ENCODE assay signal across 14 mouse cellular contexts in genomic region chr14:79533350-79533749, GRCm38 (mm10). TPM values are rescaled to one million over a fixed set of nuclear protein-coding genes. Genes with fewer than 3 reads are reported as not detected.
A peak's percentile ranks its signal among the peaks of the same experiment; 100 is the strongest.
DNase-seq lines count a peak whose midpoint lies in the region; ATAC-seq and TF ChIP-seq lines count a peak whose summit lies in the region.
"Had no signal": no experiment of that assay in that cellular context is flagged by ENCODE, and none has a peak within 500 bp of the region (broad histone marks: within the 10 kb centered on the region; RNA-seq: fewer than 3 reads in every experiment).

No protein-coding gene starts in this region.

- H3K9me3 ChIP-seq in embryonic facial prominence, embryonic 13.5 days: no peaks in the 10 kb centered on the region
- no peaks in the 10 kb centered on the region for H3K9me3 ChIP-seq in embryonic facial prominence, embryonic 10.5 days
- no peaks in the 10 kb centered on the region for H3K9me3 ChIP-seq in lung, embryonic 16.5 days (ENCODE audit: control insufficient read depth, low read length)
- H3K9me3 ChIP-seq: neural tube, embryonic 13.5 days had no signal

- H3K27me3 ChIP-seq in embryonic facial prominence, embryonic 13.5 days: no peaks in the 10 kb centered on the region
- no peaks in the 10 kb centered on the region for H3K27me3 ChIP-seq in embryonic facial prominence, embryonic 10.5 days (replicated peaks; ENCODE audit: low read depth, poor library complexity, severe bottlenecking)
- H3K27me3 ChIP-seq in lung, embryonic 16.5 days (ENCODE audit: control insufficient read depth, insufficient read depth, low read depth, low read length): no peaks in the 10 kb centered on the region
- H3K27me3 ChIP-seq in liver, adult 2 months (ENCODE audit: control insufficient read depth, insufficient read depth, low read length): no peaks in the 10 kb centered on the region
- H3K27me3 ChIP-seq: neural tube, embryonic 13.5 days had no signal

- TF ChIP-seq CTCF in liver, adult 2 months (IDR thresholded peaks at IDR 0.05; ENCODE audit: low read depth, low read length): no peak

- no peaks in the 10 kb centered on the region for H3K36me3 ChIP-seq in embryonic facial prominence, embryonic 13.5 days
- H3K36me3 ChIP-seq in embryonic facial prominence, embryonic 10.5 days (replicated peaks): no peaks in the 10 kb centered on the region
- H3K36me3 ChIP-seq in lung, embryonic 16.5 days (ENCODE audit: control insufficient read depth, insufficient read depth, low read length): no peaks in the 10 kb centered on the region
- H3K36me3 ChIP-seq in liver, adult 2 months (ENCODE audit: control insufficient read depth, insufficient read depth, low read length): peaks cover 4% of the 10 kb centered on the region; the same call in 1 of the 2 replicates
- H3K36me3 ChIP-seq: neural tube, embryonic 13.5 days had no signal

- WGBS in embryonic facial prominence, embryonic 13.5 days: 81% methylated on average over 1 of the region's 1 CpGs
- WGBS in embryonic facial prominence, embryonic 10.5 days: 95% methylated on average over 1 of the region's 1 CpGs
- 75% methylated on average over 1 of the region's 1 CpGs for WGBS in lung, embryonic 16.5 days
- 70% methylated on average over 1 of the region's 1 CpGs for WGBS in liver, adult 2 months

- H3K79me2 ChIP-seq in liver, adult 2 months (ENCODE audit: control insufficient read depth, insufficient read depth, low read length): peaks cover 25% of the 10 kb centered on the region; the same call in 1 of the 2 replicates

- H3K27ac ChIP-seq in embryonic facial prominence, embryonic 13.5 days: 0 out of 2 replicates have a peak overlapping the region, but pooled peaks have one; percentile 11
- H3K27ac ChIP-seq in embryonic facial prominence, embryonic 10.5 days (replicated peaks): no peak overlapping the region
- 0 out of 2 replicates have a peak overlapping the region, but pooled peaks have one; percentile 1 for H3K27ac ChIP-seq in lung, embryonic 16.5 days (ENCODE audit: low read length)
- H3K27ac ChIP-seq in liver, adult 2 months (replicated peaks; ENCODE audit: insufficient read depth, low read depth, low read length): peak overlapping the region; percentile 48; the same call in 1 of the 2 replicates
- H3K27ac ChIP-seq: neural tube, embryonic 13.5 days had no signal

- no peak for ATAC-seq in embryonic facial prominence, embryonic 13.5 days (ENCODE audit: insufficient number of reproducible peaks, insufficient read depth, low FRiP score, low TSS enrichment, low read depth)
- no peak for ATAC-seq in lung, embryonic 16.5 days (ENCODE audit: low read depth)
- ATAC-seq: inflammation-experienced regulatory T-cells, adult 6 months had no signal

- H3K4me1 ChIP-seq in embryonic facial prominence, embryonic 13.5 days: peaks cover 7% of the 10 kb centered on the region; the same call in 1 of the 2 replicates
- H3K4me1 ChIP-seq in embryonic facial prominence, embryonic 10.5 days: peaks cover 3% of the 10 kb centered on the region; the same call in 1 of the 2 replicates
- peaks cover 13% of the 10 kb centered on the region for H3K4me1 ChIP-seq in lung, embryonic 16.5 days (replicated peaks; ENCODE audit: control insufficient read depth, insufficient read depth, low read length)
- peaks cover 12% of the 10 kb centered on the region for H3K4me1 ChIP-seq in liver, adult 2 months (ENCODE audit: control insufficient read depth, insufficient read depth, low read length)
- H3K4me1 ChIP-seq: neural tube, embryonic 13.5 days had no signal

- no peak overlapping the region for H3K4me2 ChIP-seq in embryonic facial prominence, embryonic 13.5 days
- no peak overlapping the region for H3K4me2 ChIP-seq in lung, embryonic 16.5 days (ENCODE audit: low read depth, low read length)
- H3K4me2 ChIP-seq: midbrain, embryonic 11.5 days; neural tube, embryonic 13.5 days had no signal

- H3K9ac ChIP-seq in embryonic facial prominence, embryonic 13.5 days: no peak overlapping the region
- no peak overlapping the region for H3K9ac ChIP-seq in lung, embryonic 16.5 days (ENCODE audit: low read length)
- H3K9ac ChIP-seq in liver, adult 2 months (ENCODE audit: low read depth, low read length): no peak overlapping the region
- H3K9ac ChIP-seq: neural tube, embryonic 13.5 days had no signal

- TF ChIP-seq POLR2A in liver, adult 2 months (IDR thresholded peaks at IDR 0.05; ENCODE audit: extremely low read depth, insufficient read depth, low read length): no peak

- no peak overlapping the region for H3K4me3 ChIP-seq in embryonic facial prominence, embryonic 13.5 days
- no peak overlapping the region for H3K4me3 ChIP-seq in embryonic facial prominence, embryonic 10.5 days
- no peak overlapping the region for H3K4me3 ChIP-seq in lung, embryonic 16.5 days (ENCODE audit: low read length)
- no peak overlapping the region for H3K4me3 ChIP-seq in liver, adult 2 months (ENCODE audit: insufficient read depth, low read depth, low read length)
- H3K4me3 ChIP-seq: neural tube, embryonic 13.5 days had no signal

- DNase-seq in embryonic facial prominence, embryonic 10.5 days (ENCODE audit: low spot score): no peak
- DNase-seq in lung, adult 18-20 months: no peak
- DNase-seq in liver, adult 2 months (ENCODE audit: extremely low read depth, low read depth, low spot score): no peak
- peak; percentile 61 for DNase-seq in naive thymus-derived CD4-positive, alpha-beta T cell, adult 2 months (ENCODE audit: low read depth)
- DNase-seq in urinary bladder, postnatal 25 days (ENCODE audit: low spot score): no peak
- DNase-seq in kidney, postnatal 4 days: no peak
- DNase-seq: cerebellum, postnatal 14 days; gastrocnemius, postnatal 10 days; thymus, postnatal 4 days had no signal

RNA-seq across cellular contexts. Expression of gene Wbp4, which starts 52.0 kb away (rescaled TPM):
- polyA plus RNA-seq in embryonic facial prominence, embryonic 13.5 days (2015; fragmentation: Nextera tagmentation; extraction: Ambion mirVana): 53.6 and 54.2 TPM in 2 replicates
- 48.1 and 54.8 TPM in 2 replicates for polyA plus RNA-seq in embryonic facial prominence, embryonic 10.5 days (2016; fragmentation: Nextera tagmentation; extraction: Ambion mirVana)
- 39.1 and 43.1 TPM in 2 replicates for polyA plus RNA-seq in lung, embryonic 16.5 days (2015; fragmentation: Nextera tagmentation; extraction: Ambion mirVana)
- 6.1 and 7.7 TPM in 2 replicates for total RNA-seq in liver, adult 2 months (2014; rRNA removed)
- polyA plus RNA-seq in liver, adult 2 months (2012; rRNA removed): 2.1 and 2.5 TPM in 2 replicates

RNA-seq across cellular contexts. Expression of gene Elf1, which starts 52.4 kb away (rescaled TPM):
- polyA plus RNA-seq in embryonic facial prominence, embryonic 13.5 days (2015; fragmentation: Nextera tagmentation; extraction: Ambion mirVana): 12.9 and 13.1 TPM in 2 replicates
- polyA plus RNA-seq in embryonic facial prominence, embryonic 10.5 days (2016; fragmentation: Nextera tagmentation; extraction: Ambion mirVana): 5.4 and 5.9 TPM in 2 replicates
- 14.0 and 14.5 TPM in 2 replicates for polyA plus RNA-seq in lung, embryonic 16.5 days (2015; fragmentation: Nextera tagmentation; extraction: Ambion mirVana)
- 13.8 and 15.9 TPM in 2 replicates for total RNA-seq in liver, adult 2 months (2014; rRNA removed)
- polyA plus RNA-seq in liver, adult 2 months (2012; rRNA removed): 5.1 and 6.4 TPM in 2 replicates

RNA-seq across cellular contexts. Expression of gene Sugt1, which starts 54.1 kb away (rescaled TPM):
- polyA plus RNA-seq in embryonic facial prominence, embryonic 13.5 days (2015; fragmentation: Nextera tagmentation; extraction: Ambion mirVana): 137 and 150 TPM in 2 replicates
- polyA plus RNA-seq in embryonic facial prominence, embryonic 10.5 days (2016; fragmentation: Nextera tagmentation; extraction: Ambion mirVana): 151 and 155 TPM in 2 replicates
- polyA plus RNA-seq in lung, embryonic 16.5 days (2015; fragmentation: Nextera tagmentation; extraction: Ambion mirVana): 122 and 124 TPM in 2 replicates
- total RNA-seq in liver, adult 2 months (2014; rRNA removed): 25.6 and 30.0 TPM in 2 replicates
- polyA plus RNA-seq in liver, adult 2 months (2012; rRNA removed): 3.3 and 3.4 TPM in 2 replicates

Comparison
In these comparisons a context has a peak if more than half of its experiments do, and no peak if none do; other contexts are left out.
1. RNA of gene Wbp4, which starts 52.0 kb away (polyA plus RNA-seq): 48.1 to 54.8 TPM in embryonic facial prominence, embryonic 10.5 days, 53.6 to 54.2 TPM in embryonic facial prominence, embryonic 13.5 days and 39.1 to 43.1 TPM in lung, embryonic 16.5 days; 2.1 to 2.5 TPM in liver, adult 2 months; every median in the first group is over 10 times any median in the second.
2. RNA of gene Sugt1, which starts 54.1 kb away (polyA plus RNA-seq): 151 to 155 TPM in embryonic facial prominence, embryonic 10.5 days, 137 to 150 TPM in embryonic facial prominence, embryonic 13.5 days and 122 to 124 TPM in lung, embryonic 16.5 days; 3.3 to 3.4 TPM in liver, adult 2 months; every median in the first group is over 10 times any median in the second.